Mouse (Mus musculus) limb, embryonic 13.5 days (tissue): ENCODE data around the gene Tshr. TPM values are rescaled to one million over a fixed set of nuclear protein-coding genes. Genes with fewer than 3 reads are reported as not detected.
"Not testable (repeated sequence)": the region's sequence is repeated elsewhere in the genome, so short reads cannot be mapped to it uniquely, and the experiment has no call there.

Source experiments
- ATAC-seq: fragments of 200-750 bp; cut with Nextera tagmentation; 2 replicates; pipeline ENCODE4 v1.8.0; 2017; ENCODE audit warnings: low read depth, moderate number of reproducible peaks, moderate TSS enrichment; ENCODE audit not compliant: low FRiP score
- H3K27ac ChIP-seq: fragments of 300-500 bp; sonication (generic); 2 replicates; pipeline ENCODE4 v1.5.1; 2015; ENCODE audit warnings: inconsistent platforms, mild to moderate bottlenecking, moderate library complexity
- H3K27me3 ChIP-seq: fragments of 300-500 bp; sonication (generic); 2 replicates; pipeline ENCODE4 v1.6.1; 2015; ENCODE audit warnings: mild to moderate bottlenecking, inconsistent platforms
- H3K36me3 ChIP-seq: fragments of 300-500 bp; sonication (generic); 2 replicates; pipeline ENCODE4 v1.6.1; 2015; ENCODE audit warnings: inconsistent platforms, mild to moderate bottlenecking, moderate library complexity
- H3K4me1 ChIP-seq: fragments of 300-500 bp; sonication (generic); 2 replicates; pipeline ENCODE4 v1.6.1; 2015; ENCODE audit warnings: inconsistent platforms
- H3K4me2 ChIP-seq: fragments of 300-500 bp; sonication (generic); replicated peaks from 2 replicates; pipeline ENCODE4 v1.6.1; 2015; ENCODE audit warnings: inconsistent platforms, mild to moderate bottlenecking, moderate library complexity
- H3K4me3 ChIP-seq: fragments of 300-500 bp; sonication (generic); 2 replicates; pipeline ENCODE4 v1.5.1; 2015; ENCODE audit warnings: moderate library complexity, mild to moderate bottlenecking, inconsistent platforms
- H3K9ac ChIP-seq: fragments of 300-500 bp; sonication (generic); 2 replicates; pipeline ENCODE4 v1.6.1; 2015; ENCODE audit warnings: mild to moderate bottlenecking, inconsistent platforms
- H3K9me3 ChIP-seq: fragments of 300-500 bp; sonication (generic); 2 replicates; pipeline ENCODE4 v1.6.1; 2016; ENCODE audit warnings: inconsistent platforms
- WGBS: fragments of 180-500 bp; shearing (Covaris S2); methylation state at CpG from one replicate; pipeline ENCODE4 v1.1.7; 2015; 5-methylcytosine and 5-hydroxymethylcytosine counted together
- polyA plus RNA-seq: library from polyadenylated mRNA; unstranded; fragments of >200 nt; fragmentation: Nextera tagmentation; extraction: Ambion mirVana; gene quantifications from 2 replicates; pipeline ENCODE4 v1.2.1, GENCODE M21; 2015

Gene Tshr
- polyA plus RNA-seq, 1 experiment from 2014 or later: 0.67 TPM

DNA sequence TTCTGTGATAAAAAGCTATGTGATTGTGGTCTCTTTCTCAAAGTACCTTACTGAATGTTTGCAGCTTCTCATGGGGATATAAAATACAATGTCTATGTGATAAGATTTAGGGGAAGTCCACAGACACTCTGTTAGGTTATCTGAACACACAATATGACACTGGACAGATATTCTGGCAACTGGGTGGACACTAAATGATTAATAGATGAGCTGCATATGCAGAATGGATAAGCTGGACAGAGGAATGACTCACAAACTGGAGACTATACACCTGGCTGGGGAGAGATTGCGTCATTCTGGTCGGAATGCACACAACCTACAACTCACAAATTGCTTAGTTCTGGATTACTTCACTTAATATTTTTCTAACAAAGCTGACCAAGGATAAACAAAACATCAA lies 195.3 kb downstream of the Tshr start:
- 89% methylated on average over 2 of the region's 2 CpGs for WGBS
- no peak overlapping the region for H3K4me3 ChIP-seq
- H3K9me3 ChIP-seq: no peaks in the 10 kb centered on the region
- H3K27ac ChIP-seq: no peak overlapping the region
- no peaks in the 10 kb centered on the region for H3K27me3 ChIP-seq
- H3K36me3 ChIP-seq: peaks cover 61% of the 10 kb centered on the region
- H3K4me2 ChIP-seq: no peak overlapping the region
- ATAC-seq: no peak
- no peaks in the 10 kb centered on the region for H3K4me1 ChIP-seq
- no peak overlapping the region for H3K9ac ChIP-seq

DNA sequence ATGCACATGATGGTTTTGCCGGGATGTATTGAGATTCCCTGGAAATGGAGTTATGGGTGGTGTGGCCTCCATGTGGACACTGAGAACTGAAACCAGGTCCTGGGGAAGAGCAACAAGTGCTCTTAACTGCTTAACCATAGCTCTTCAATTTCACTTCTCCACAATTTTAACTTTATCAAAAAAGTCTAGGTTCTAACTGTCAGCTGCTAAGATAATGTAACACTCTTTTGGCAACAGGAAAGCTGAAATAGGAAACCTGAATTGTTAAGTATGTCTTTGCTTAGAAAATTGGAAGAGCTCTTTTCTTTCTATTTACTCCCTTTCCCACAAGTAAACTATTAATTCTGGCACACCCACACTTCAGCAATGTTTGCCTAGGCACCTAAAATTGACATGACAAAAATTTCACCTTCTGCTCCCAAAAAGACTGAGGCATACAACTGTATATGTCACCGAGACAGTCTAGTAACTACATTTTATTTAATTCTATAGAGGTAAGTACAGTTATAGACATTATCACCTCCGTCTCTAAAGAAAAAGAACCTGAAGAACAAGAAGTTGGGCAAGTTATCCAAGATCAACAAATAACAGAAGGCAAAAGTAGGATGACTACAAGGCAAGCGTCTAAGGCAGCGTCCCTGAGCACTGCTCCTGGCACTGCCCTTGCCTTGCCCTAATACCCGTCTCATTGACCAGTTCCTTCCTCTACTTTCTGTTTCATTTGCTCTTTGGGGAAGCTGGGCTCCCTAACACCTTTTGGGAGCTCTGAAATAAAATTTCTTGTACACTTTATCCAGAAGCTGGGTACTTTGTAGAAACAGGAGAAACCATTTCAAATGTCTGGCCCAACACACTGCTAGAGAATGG lies 197.1 kb downstream of the Tshr start:
- no peak overlapping the region for H3K4me3 ChIP-seq
- H3K9me3 ChIP-seq: no peaks in the 10 kb centered on the region
- no peak for ATAC-seq
- H3K4me1 ChIP-seq: no peaks in the 10 kb centered on the region
- no peak overlapping the region for H3K9ac ChIP-seq
- no peaks in the 10 kb centered on the region for H3K27me3 ChIP-seq
- WGBS: 88% methylated on average over 6 of the region's 6 CpGs
- H3K36me3 ChIP-seq: peaks cover 59% of the 10 kb centered on the region
- no peak overlapping the region for H3K27ac ChIP-seq
- no peak overlapping the region for H3K4me2 ChIP-seq

DNA sequence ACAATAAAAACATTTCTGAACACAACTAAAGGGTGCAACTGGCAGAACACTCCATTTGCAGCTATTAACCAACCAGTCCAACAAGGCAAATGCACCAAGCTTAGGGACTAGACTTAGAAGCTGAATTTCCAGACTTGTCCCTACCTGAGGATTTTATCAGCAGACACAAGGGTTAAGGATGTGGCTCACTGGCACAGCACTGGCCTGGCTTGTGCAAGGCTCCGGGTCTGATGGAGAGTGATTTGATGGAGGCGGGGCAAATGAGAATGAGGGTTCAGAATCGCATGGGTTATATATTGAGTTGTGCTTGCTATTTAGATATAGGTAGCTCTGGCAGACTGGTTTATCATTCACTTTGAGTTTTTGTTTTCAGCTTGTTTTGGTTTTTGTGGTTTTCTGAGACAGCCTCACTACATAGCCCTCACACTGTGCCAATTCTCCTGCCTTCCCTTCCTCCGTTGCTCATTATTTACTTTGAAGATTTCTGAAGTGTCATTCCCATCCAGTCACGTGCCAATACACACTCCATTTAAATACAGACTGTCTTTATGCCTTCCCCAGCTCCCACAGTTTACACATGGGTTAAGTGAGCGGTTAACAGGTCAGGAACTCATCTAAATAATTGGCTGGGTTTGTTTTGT lies 198.1 kb downstream of the Tshr start:
- Histone ChIP-seq H3K4me3 (no peak overlapping the region), H3K9ac (no peak overlapping the region), H3K4me1 (peaks cover 7% of the 10 kb centered on the region), H3K27ac (no peak overlapping the region), H3K27me3 (no peaks in the 10 kb centered on the region), H3K36me3 (peaks cover 53% of the 10 kb centered on the region), H3K4me2 (no peak overlapping the region), H3K9me3 (no peaks in the 10 kb centered on the region)
- WGBS: 78% methylated on average over 6 of the region's 6 CpGs
- no peak for ATAC-seq

- WGBS: 91% methylated on average over 6 of the region's 6 CpGs
- no peak overlapping the region for H3K4me3 ChIP-seq
- no peak overlapping the region for H3K27ac ChIP-seq
- H3K27me3 ChIP-seq: no peaks in the 10 kb centered on the region
- H3K9me3 ChIP-seq: no peaks in the 10 kb centered on the region
- H3K4me1 ChIP-seq: peaks cover 10% of the 10 kb centered on the region
- no peak for ATAC-seq
- H3K9ac ChIP-seq: no peak overlapping the region
- no peak overlapping the region for H3K4me2 ChIP-seq
- peaks cover 45% of the 10 kb centered on the region for H3K36me3 ChIP-seq
Measured at GRCm38 (mm10) chr12:91583409-91583808, 199.0 kb downstream of the Tshr start.

DNA sequence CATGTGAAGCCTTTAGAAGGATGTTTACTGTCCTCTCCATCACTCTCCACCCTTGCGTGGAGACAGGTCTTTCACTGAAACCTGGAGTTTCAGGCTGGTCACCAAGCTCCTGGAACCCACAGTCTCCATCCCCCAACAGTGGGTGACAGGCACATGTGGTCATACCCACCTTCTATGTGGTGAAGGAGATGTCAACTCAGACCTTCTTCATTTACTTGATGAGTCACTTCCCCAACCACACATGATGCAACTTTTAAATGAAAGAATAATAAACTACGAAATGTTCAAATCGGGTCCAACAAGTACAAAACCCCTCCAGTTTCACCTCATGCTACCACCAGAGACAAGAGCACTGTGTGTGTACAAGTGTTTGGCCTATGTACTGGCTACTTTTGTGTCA lies 200.8 kb downstream of the Tshr start:
- Histone ChIP-seq H3K4me1 (peaks cover 10% of the 10 kb centered on the region), H3K36me3 (peaks cover 33% of the 10 kb centered on the region), H3K9me3 (no peaks in the 10 kb centered on the region), H3K4me3 (no peak overlapping the region), H3K9ac (no peak overlapping the region), H3K4me2 (no peak overlapping the region), H3K27me3 (no peaks in the 10 kb centered on the region), H3K27ac (no peak overlapping the region)
- WGBS: 92% methylated on average over 3 of the region's 3 CpGs
- ATAC-seq: no peak

GRCm38 (mm10) chr12:91585815-91586214 lies 201.5 kb downstream of the Tshr start:
- not testable (repeated sequence) for H3K9ac ChIP-seq, H3K4me2 ChIP-seq, H3K4me3 ChIP-seq, H3K27ac ChIP-seq, ATAC-seq, H3K27me3 ChIP-seq, H3K9me3 ChIP-seq
- Histone ChIP-seq H3K36me3 (peaks cover 30% of the 10 kb centered on the region), H3K4me1 (peaks cover 11% of the 10 kb centered on the region)
- WGBS: 96% methylated on average over 4 of the region's 4 CpGs

- H3K27me3 ChIP-seq: no peaks in the 10 kb centered on the region
- no peak overlapping the region for H3K27ac ChIP-seq
- no peaks in the 10 kb centered on the region for H3K9me3 ChIP-seq
- ATAC-seq: no peak
- peak overlapping the region; percentile 100 for H3K9ac ChIP-seq
- peaks cover 30% of the 10 kb centered on the region for H3K36me3 ChIP-seq
- peak overlapping the region; percentile 66 for H3K4me2 ChIP-seq
- peak overlapping the region; percentile 87 for H3K4me3 ChIP-seq
- H3K4me1 ChIP-seq: peaks cover 15% of the 10 kb centered on the region
- WGBS: 51% methylated on average over 3 of the region's 3 CpGs
Measured at GRCm38 (mm10) chr12:91587077-91587476, 202.7 kb downstream of the Tshr start.

DNA sequence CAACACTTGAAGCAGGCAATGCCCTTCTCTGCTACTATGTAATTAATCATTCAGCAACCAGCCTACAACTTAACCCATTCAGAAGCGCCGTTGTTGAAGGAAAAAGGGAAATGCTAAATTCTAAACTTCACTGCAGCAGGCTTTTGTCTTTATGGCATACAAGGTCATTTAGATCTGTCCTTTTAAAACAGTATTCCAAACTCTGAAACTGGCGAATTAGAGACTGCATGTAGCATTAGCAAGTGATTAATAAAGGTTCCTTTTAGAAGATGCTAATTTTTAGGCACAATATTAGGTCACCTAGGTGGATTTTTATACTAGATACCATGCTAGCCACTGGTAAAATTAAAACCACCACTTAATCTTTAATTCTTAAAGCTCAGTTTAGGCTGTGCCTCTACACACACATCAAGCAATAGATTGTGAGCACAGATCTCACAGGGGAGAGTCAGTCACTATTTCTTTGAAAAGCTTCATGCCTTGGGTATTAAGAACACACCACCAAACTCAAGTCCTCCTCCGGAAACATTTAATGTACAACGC lies 203.2 kb downstream of the Tshr start:
- Histone ChIP-seq H3K4me1 (peaks cover 15% of the 10 kb centered on the region), H3K27ac (peak overlapping the region; percentile 100), H3K36me3 (peaks cover 26% of the 10 kb centered on the region), H3K4me3 (peak overlapping the region; percentile 87), H3K27me3 (no peaks in the 10 kb centered on the region), H3K4me2 (peak overlapping the region; percentile 66), H3K9ac (peak overlapping the region; percentile 100), H3K9me3 (no peaks in the 10 kb centered on the region)
- 7% methylated on average over 5 of the region's 5 CpGs for WGBS
- no peak for ATAC-seq

GRCm38 (mm10) chr12:91588176-91588669 lies 203.9 kb downstream of the Tshr start:
- Histone ChIP-seq H3K9me3 (no peaks in the 10 kb centered on the region), H3K27ac (peak overlapping the region; percentile 100), H3K27me3 (no peaks in the 10 kb centered on the region), H3K4me2 (peak overlapping the region; percentile 66), H3K9ac (peak overlapping the region; percentile 100), H3K4me1 (peaks cover 15% of the 10 kb centered on the region), H3K4me3 (peak overlapping the region; percentile 87), H3K36me3 (peaks cover 20% of the 10 kb centered on the region)
- under 1% methylated on average over 32 of the region's 32 CpGs for WGBS
- ATAC-seq: peak; percentile 92

DNA sequence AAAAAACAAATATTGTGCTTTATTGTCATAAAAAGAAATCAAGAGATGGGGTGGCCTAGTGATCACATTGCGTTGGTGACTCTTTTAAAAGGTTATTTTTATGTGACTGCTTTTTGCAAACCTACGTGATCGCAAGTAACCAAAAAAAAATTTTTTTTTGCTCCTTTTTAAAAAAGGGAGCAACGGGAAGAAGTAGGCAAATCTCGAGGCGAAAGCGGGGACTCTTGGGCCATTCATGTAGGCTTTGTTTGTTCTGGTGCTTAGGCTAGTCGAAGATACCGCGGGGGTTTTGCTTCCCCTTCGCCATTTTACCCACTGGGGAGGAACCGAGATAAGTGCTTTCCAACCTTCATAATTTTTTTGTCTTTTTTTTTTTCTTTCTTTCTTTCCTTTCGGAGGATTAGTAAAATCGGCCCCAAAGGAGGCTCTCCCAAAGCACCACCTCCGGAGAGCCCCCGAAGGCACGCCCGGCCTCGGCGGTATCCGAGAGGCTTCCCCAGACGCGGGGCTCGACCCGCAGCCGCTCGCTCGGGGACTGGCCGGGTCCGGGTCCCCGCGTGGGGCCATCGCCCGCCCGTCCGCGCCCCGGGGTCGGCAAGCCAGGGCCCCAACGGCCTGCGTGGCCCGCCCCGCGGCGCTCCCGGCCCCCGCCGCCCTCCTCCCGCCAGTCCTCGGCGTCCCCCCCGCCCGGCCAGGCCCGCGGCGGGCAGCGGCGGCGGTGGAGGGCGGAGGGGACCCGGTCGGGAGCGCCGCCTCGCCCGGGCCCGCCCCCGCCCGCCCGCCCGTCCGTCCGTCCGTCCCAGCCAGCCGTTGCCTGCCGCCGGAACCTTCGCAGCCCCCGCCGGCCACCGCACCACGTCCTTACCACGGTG lies 204.5 kb downstream of the Tshr start:
- H3K4me2 ChIP-seq: peak overlapping the region; percentile 34; the same call in 1 of the 2 replicates
- no peak; the same call in 1 of the 2 replicates for ATAC-seq

GRCm38 (mm10) chr12:91589542-91589846 lies 205.1 kb downstream of the Tshr start:
- ATAC-seq: no peak
- peak overlapping the region; percentile 100 for H3K27ac ChIP-seq
- H3K36me3 ChIP-seq: peaks cover 13% of the 10 kb centered on the region
- H3K4me2 ChIP-seq: peak overlapping the region; percentile 23; the same call in 1 of the 2 replicates
- peak overlapping the region; percentile 100 for H3K9ac ChIP-seq
- H3K27me3 ChIP-seq: no peaks in the 10 kb centered on the region
- peak overlapping the region; percentile 87 for H3K4me3 ChIP-seq
- WGBS: 0% methylated on average over 11 of the region's 11 CpGs
- peaks cover 15% of the 10 kb centered on the region for H3K4me1 ChIP-seq
- H3K9me3 ChIP-seq: no peaks in the 10 kb centered on the region

More for the DNA sequence above, 204.5 kb downstream of the Tshr start:
- H3K27ac ChIP-seq: peak overlapping the region; percentile 100
- H3K4me1 ChIP-seq: peaks cover 15% of the 10 kb centered on the region
- no peaks in the 10 kb centered on the region for H3K27me3 ChIP-seq
- H3K36me3 ChIP-seq: peaks cover 18% of the 10 kb centered on the region
- peak overlapping the region; percentile 100 for H3K9ac ChIP-seq
- WGBS: under 1% methylated on average over 69 of the region's 83 CpGs
- no peaks in the 10 kb centered on the region for H3K9me3 ChIP-seq
- peak overlapping the region; percentile 87 for H3K4me3 ChIP-seq
